In the genomic region with DNA sequence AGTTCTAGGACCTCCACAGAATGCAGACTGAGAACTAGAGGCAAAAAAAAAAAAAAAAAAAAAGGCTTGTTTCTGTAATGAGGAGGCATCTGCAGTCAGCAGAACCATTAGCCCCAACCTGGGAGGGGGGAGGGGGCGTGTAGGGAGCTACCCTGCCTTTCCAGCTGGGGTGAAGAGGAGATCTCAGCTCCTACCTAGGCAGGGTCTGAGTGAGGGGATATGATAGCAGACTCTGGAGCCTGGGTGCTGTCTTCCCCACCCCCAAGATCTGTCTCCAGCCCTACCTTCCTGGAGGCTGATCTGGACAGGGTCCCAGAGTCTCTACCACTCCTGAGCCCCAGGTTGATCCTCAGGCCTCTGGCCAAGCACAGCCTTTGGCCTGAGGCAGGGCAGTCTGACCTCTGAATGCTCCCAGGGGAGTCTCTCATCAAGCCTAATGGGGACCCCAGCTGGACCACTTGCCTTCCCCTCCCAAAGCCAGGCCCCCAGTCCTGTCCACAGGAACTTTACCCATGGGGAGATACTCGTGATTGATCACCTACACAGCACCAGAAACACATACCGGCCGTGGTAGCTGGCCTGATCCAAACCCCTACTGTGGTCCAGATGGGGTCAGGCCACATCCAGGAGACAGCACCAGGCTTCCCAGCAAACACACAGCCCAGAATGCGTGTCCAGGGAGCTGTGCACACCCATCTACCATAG, we compare ENCODE assay signal across 10 mouse cellular contexts. TPM values are rescaled to one million over a fixed set of nuclear protein-coding genes. Genes with fewer than 3 reads are reported as not detected.
DNase-seq lines count a peak whose midpoint lies in the region; ATAC-seq lines count a peak whose summit lies in the region.
"Had no signal": no experiment of that assay in that cellular context is flagged by ENCODE, and none has a peak within 500 bp of the region (broad histone marks: within the 10 kb centered on the region; RNA-seq: fewer than 3 reads in every experiment).

No protein-coding gene starts in this region.

- WGBS in embryonic facial prominence, embryonic 13.5 days = 35% methylated on average over 5 of the region's 5 CpGs
- 9% methylated on average over 5 of the region's 5 CpGs for WGBS in hindbrain, embryonic 14.5 days
- WGBS in midbrain, embryonic 16.5 days = 15% methylated on average over 4 of the region's 5 CpGs

- peak overlapping the region; percentile 41; the same call in 1 of the 2 replicates for H3K27ac ChIP-seq in embryonic facial prominence, embryonic 13.5 days
- peak overlapping the region; percentile 83 for H3K27ac ChIP-seq in hindbrain, embryonic 14.5 days
- H3K27ac ChIP-seq in midbrain, embryonic 16.5 days (ENCODE audit: low read length) = peak overlapping the region; percentile 73
- H3K27ac ChIP-seq: kidney, postnatal 0 days had no signal

- H3K9ac ChIP-seq in embryonic facial prominence, embryonic 13.5 days = peak overlapping the region; percentile 22; the same call in 1 of the 2 replicates
- peak overlapping the region; percentile 17; the same call in 1 of the 2 replicates for H3K9ac ChIP-seq in hindbrain, embryonic 14.5 days
- H3K9ac ChIP-seq in midbrain, embryonic 16.5 days (ENCODE audit: low read depth, low read length) = no peak overlapping the region

- no peaks in the 10 kb centered on the region for H3K9me3 ChIP-seq in embryonic facial prominence, embryonic 13.5 days
- H3K9me3 ChIP-seq in hindbrain, embryonic 14.5 days (ENCODE audit: control insufficient read depth, low read length) = no peaks in the 10 kb centered on the region
- H3K9me3 ChIP-seq in midbrain, embryonic 16.5 days (replicated peaks; ENCODE audit: control insufficient read depth, low read length, poor library complexity, severe bottlenecking) = no peaks in the 10 kb centered on the region

- no peak overlapping the region for H3K4me3 ChIP-seq in embryonic facial prominence, embryonic 13.5 days
- H3K4me3 ChIP-seq in hindbrain, embryonic 14.5 days (replicated peaks; ENCODE audit: low read length) = no peak overlapping the region
- H3K4me3 ChIP-seq in midbrain, embryonic 16.5 days (ENCODE audit: low read depth, low read length) = no peak overlapping the region

- H3K27me3 ChIP-seq in embryonic facial prominence, embryonic 13.5 days = no peaks in the 10 kb centered on the region
- no peaks in the 10 kb centered on the region for H3K27me3 ChIP-seq in hindbrain, embryonic 14.5 days (ENCODE audit: control insufficient read depth, insufficient read depth, low read length)
- H3K27me3 ChIP-seq in midbrain, embryonic 16.5 days (ENCODE audit: control insufficient read depth, insufficient read depth, low read depth, low read length) = no peaks in the 10 kb centered on the region

- no peaks in the 10 kb centered on the region for H3K36me3 ChIP-seq in embryonic facial prominence, embryonic 13.5 days
- 0 out of 2 replicates have a peak, but pooled peaks cover 3% of the 10 kb centered on the region for H3K36me3 ChIP-seq in hindbrain, embryonic 14.5 days (replicated peaks; ENCODE audit: control insufficient read depth, insufficient read depth)
- no peaks in the 10 kb centered on the region for H3K36me3 ChIP-seq in midbrain, embryonic 16.5 days (ENCODE audit: control insufficient read depth, insufficient read depth, low read length)

- peaks cover 49% of the 10 kb centered on the region for H3K4me1 ChIP-seq in embryonic facial prominence, embryonic 13.5 days
- H3K4me1 ChIP-seq in hindbrain, embryonic 14.5 days (replicated peaks; ENCODE audit: control insufficient read depth, insufficient read depth, low read length) = peaks cover 53% of the 10 kb centered on the region
- H3K4me1 ChIP-seq in midbrain, embryonic 16.5 days (ENCODE audit: control insufficient read depth, insufficient read depth, low read length) = peaks cover 39% of the 10 kb centered on the region

- peak; percentile 62 for DNase-seq in ZHBTc4 (ENCODE audit: low read depth, low spot score)
- DNase-seq in hindbrain, embryonic 14.5 days (ENCODE audit: low spot score) = no peak
- no peak for DNase-seq in right cerebral cortex, postnatal 25 days
- DNase-seq in kidney, adult 9 months = no peak
- DNase-seq in layer of hippocampus, adult 9-11 months = no peak
- DNase-seq in adrenal gland, adult 18-20 months (ENCODE audit: low spot score in 2 of 2) = no peak

- H3K4me2 ChIP-seq in embryonic facial prominence, embryonic 13.5 days = no peak overlapping the region
- no peak overlapping the region for H3K4me2 ChIP-seq in hindbrain, embryonic 14.5 days (replicated peaks)
- no peak overlapping the region for H3K4me2 ChIP-seq in midbrain, embryonic 16.5 days (ENCODE audit: low read length)

- ATAC-seq in embryonic facial prominence, embryonic 13.5 days (ENCODE audit: insufficient number of reproducible peaks, insufficient read depth, low FRiP score, low TSS enrichment, low read depth) = no peak
- peak; percentile 2; the same call in 1 of the 2 replicates for ATAC-seq in hindbrain, embryonic 14.5 days (ENCODE audit: low FRiP score)
- peak; percentile 18; the same call in 1 of the 2 replicates for ATAC-seq in midbrain, embryonic 16.5 days
- ATAC-seq: Patski had no signal

RNA-seq across cellular contexts. Expression of a gene that starts 19.8 kb away (rescaled TPM):
- polyA plus RNA-seq in embryonic facial prominence, embryonic 13.5 days (2015; fragmentation: Nextera tagmentation; extraction: Ambion mirVana) = 7.1 and 8.1 TPM in 2 replicates
- polyA plus RNA-seq in hindbrain, embryonic 14.5 days (2014; fragmentation: Nextera tagmentation; extraction: Ambion mirVana) = 6.3 and 7.9 TPM in 2 replicates
- polyA plus RNA-seq in midbrain, embryonic 16.5 days (2015; fragmentation: Nextera tagmentation; extraction: Ambion mirVana) = 8.5 and 9.0 TPM in 2 replicates
- 10 to 100 TPM; 12.0 to 15.3 TPM for total RNA-seq in adrenal gland, adult 18-20 months (2021)

RNA-seq across cellular contexts. Expression of a gene that starts 34.4 kb away (rescaled TPM):
- 2.1 and 3.0 TPM in 2 replicates for polyA plus RNA-seq in embryonic facial prominence, embryonic 13.5 days (2015; fragmentation: Nextera tagmentation; extraction: Ambion mirVana)
- 10.5 and 10.6 TPM in 2 replicates for polyA plus RNA-seq in hindbrain, embryonic 14.5 days (2014; fragmentation: Nextera tagmentation; extraction: Ambion mirVana)
- 8.7 and 9.1 TPM in 2 replicates for polyA plus RNA-seq in midbrain, embryonic 16.5 days (2015; fragmentation: Nextera tagmentation; extraction: Ambion mirVana)
- 1 to 10 TPM; 1.4 to 1.8 TPM for total RNA-seq in adrenal gland, adult 18-20 months (2021)
- polyA plus RNA-seq: Patski had no signal
